Mouse (Mus musculus): ENCODE data around the gene Ctla4. TPM values are rescaled to one million over a fixed set of nuclear protein-coding genes. Genes with fewer than 3 reads are reported as not detected.

Ctla4 gene
- polyA plus RNA-seq, 1 experiment from 2014 or later: not detected

GRCm38 (mm10) chr1:60960451-60960850 is 73.7 kb downstream of the Ctla4 start:
- DNase-seq (ENCODE audit: low spot score) (peak; percentile 53), ATAC-seq (replicated peaks; ENCODE audit: low FRiP score, low read depth) (no peak)
- Histone ChIP-seq H3K9ac (ENCODE audit: low read depth, low read length) (no peak overlapping the region), H3K4me2 (ENCODE audit: low read length) (peak overlapping the region; percentile 18), H3K27me3 (ENCODE audit: insufficient read depth, low read length) (no peaks in the 10 kb centered on the region), H3K27ac (no peak overlapping the region), H3K4me3 (replicated peaks; ENCODE audit: low read depth, low read length) (no peak overlapping the region), H3K36me3 (ENCODE audit: insufficient read depth, low read length) (no peaks in the 10 kb centered on the region), H3K9me3 (replicated peaks; ENCODE audit: low read length) (no peaks in the 10 kb centered on the region), H3K4me1 (replicated peaks; ENCODE audit: insufficient read depth, low read length) (no peaks in the 10 kb centered on the region)
- no peak for TF ChIP-seq CTCF (IDR thresholded peaks at IDR 0.05; ENCODE audit: low read depth)
- 38% methylated on average over 11 of the region's 11 CpGs for WGBS

GRCm38 (mm10) chr1:60961080-60961479 is 74.3 kb downstream of the Ctla4 start:
- Histone ChIP-seq H3K9me3 (replicated peaks; ENCODE audit: low read length) (no peaks in the 10 kb centered on the region), H3K4me2 (ENCODE audit: low read length) (no peak overlapping the region), H3K36me3 (ENCODE audit: insufficient read depth, low read length) (no peaks in the 10 kb centered on the region), H3K27me3 (ENCODE audit: insufficient read depth, low read length) (no peaks in the 10 kb centered on the region), H3K4me1 (replicated peaks; ENCODE audit: insufficient read depth, low read length) (no peaks in the 10 kb centered on the region), H3K27ac (no peak overlapping the region), H3K4me3 (replicated peaks; ENCODE audit: low read depth, low read length) (no peak overlapping the region), H3K9ac (ENCODE audit: low read depth, low read length) (no peak overlapping the region)
- ATAC-seq (replicated peaks; ENCODE audit: low FRiP score, low read depth): no peak
- DNase-seq (ENCODE audit: low spot score): peak; percentile 89
- 25% methylated on average over 4 of the region's 4 CpGs for WGBS
- TF ChIP-seq CTCF (IDR thresholded peaks at IDR 0.05; ENCODE audit: low read depth): peak; percentile 81

GRCm38 (mm10) chr1:60962095-60962494 is 75.3 kb downstream of the Ctla4 start:
- no peak overlapping the region for H3K4me2 ChIP-seq (ENCODE audit: low read length)
- 88% methylated on average over 4 of the region's 4 CpGs for WGBS
- no peak for ATAC-seq (replicated peaks; ENCODE audit: low FRiP score, low read depth)

More at GRCm38 (mm10) chr1:60962095-60962494, 75.3 kb downstream of the Ctla4 start:
- Histone ChIP-seq H3K36me3 (ENCODE audit: insufficient read depth, low read length) (no peaks in the 10 kb centered on the region), H3K27me3 (ENCODE audit: insufficient read depth, low read length) (no peaks in the 10 kb centered on the region), H3K4me3 (replicated peaks; ENCODE audit: low read depth, low read length) (no peak overlapping the region), H3K27ac (no peak overlapping the region), H3K4me1 (replicated peaks; ENCODE audit: insufficient read depth, low read length) (no peaks in the 10 kb centered on the region), H3K9me3 (replicated peaks; ENCODE audit: low read length) (no peaks in the 10 kb centered on the region), H3K9ac (ENCODE audit: low read depth, low read length) (no peak overlapping the region)
- TF ChIP-seq CTCF (IDR thresholded peaks at IDR 0.05; ENCODE audit: low read depth): peak; percentile 22; the same call in 1 of the 2 replicates
- no peak for DNase-seq (ENCODE audit: low spot score)

Other genes with a start within 250 kb of the Ctla4 start
- gene Cd28, start 170.2 kb upstream of the Ctla4 start, polyA plus RNA-seq (2015; fragmentation: Nextera tagmentation; extraction: Ambion mirVana): 0.10 and 0.16 TPM in 2 replicates
- gene Icos, start 90.9 kb downstream of the Ctla4 start, polyA plus RNA-seq (2015; fragmentation: Nextera tagmentation; extraction: Ambion mirVana): 0.05 and 0.08 TPM in 2 replicates